Mouse (Mus musculus) embryo, embryonic 10.5 days (tissue): ENCODE measurements around the gene Gzmk.

Source experiments
- DNase-seq: peaks from one replicate; pipeline ENCODE4 v3.0.0-alpha.2; 2015; ENCODE audit warnings: low spot score

Gene Gzmk

GRCm38 (mm10) chr13:113203146-113203545 is 22.6 kb downstream of the Gzmk start:
- DNase-seq = no peak

GRCm38 (mm10) chr13:113202184-113202583 is 23.5 kb downstream of the Gzmk start:
- DNase-seq = no peak

GRCm38 (mm10) chr13:113201631-113202030 is 24.1 kb downstream of the Gzmk start:
- DNase-seq = no peak

- DNase-seq = no peak
These were observed 25.0 kb downstream of the Gzmk start for GRCm38 (mm10) chr13:113200726-113201125.

GRCm38 (mm10) chr13:113199331-113199730 is 26.4 kb downstream of the Gzmk start:
- no peak for DNase-seq

GRCm38 (mm10) chr13:113197872-113198502 is 27.7 kb downstream of the Gzmk start:
- no peak for DNase-seq

- no peak for DNase-seq
These were observed 28.7 kb downstream of the Gzmk start for GRCm38 (mm10) chr13:113196808-113197674.

- no peak for DNase-seq
These were observed 42.0 kb downstream of the Gzmk start for GRCm38 (mm10) chr13:113183720-113184119.

- no peak for DNase-seq
These were observed 42.4 kb downstream of the Gzmk start for GRCm38 (mm10) chr13:113183310-113183709.

- DNase-seq = no peak
These were observed 51.5 kb downstream of the Gzmk start for GRCm38 (mm10) chr13:113174162-113174561.

GRCm38 (mm10) chr13:113170256-113170655 is 55.5 kb downstream of the Gzmk start:
- no peak for DNase-seq

GRCm38 (mm10) chr13:113168018-113168534 is 57.6 kb downstream of the Gzmk start:
- no peak for DNase-seq

GRCm38 (mm10) chr13:113164252-113165005 is 61.3 kb downstream of the Gzmk start:
- no peak for DNase-seq

- no peak for DNase-seq
These were observed 74.2 kb downstream of the Gzmk start for GRCm38 (mm10) chr13:113151556-113151955.

GRCm38 (mm10) chr13:113139597-113139996 is 86.1 kb downstream of the Gzmk start:
- DNase-seq = no peak

- no peak for DNase-seq
These were observed 95.7 kb downstream of the Gzmk start for GRCm38 (mm10) chr13:113129974-113130373.
